Mouse (Mus musculus): ENCODE data around the gene Atad2b. TPM values are rescaled to one million over a fixed set of nuclear protein-coding genes. Genes with fewer than 3 reads are reported as not detected.
"Not testable (repeated sequence)": the region's sequence is repeated elsewhere in the genome, so short reads cannot be mapped to it uniquely, and the experiment has no call there.

Atad2b gene
- polyA plus RNA-seq, 1 experiment, result 8.7 TPM

DNA sequence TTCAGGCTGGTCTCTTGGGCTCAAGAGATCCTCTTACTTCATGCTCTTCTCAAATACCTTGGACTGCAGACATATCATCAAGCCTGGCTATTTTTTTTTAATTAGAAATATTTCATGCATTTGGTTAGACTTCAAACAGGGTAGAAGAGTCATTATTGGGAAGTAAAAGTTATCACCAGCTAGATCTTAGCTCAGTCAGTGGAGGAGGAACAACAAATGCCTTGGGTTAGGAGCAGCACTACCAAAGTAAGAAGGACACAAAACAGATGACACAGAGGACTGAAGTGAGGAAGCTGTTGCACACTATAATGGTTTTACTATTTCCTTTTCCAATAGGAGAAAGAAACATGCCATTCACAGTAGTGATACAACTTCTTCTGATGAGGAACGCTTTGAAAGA is 35.1 kb downstream of the Atad2b start:
- no peak for DNase-seq
- no peak for TF ChIP-seq CTCF (IDR thresholded peaks at IDR 0.05; ENCODE audit: insufficient read depth, low read length)
- no peak for TF ChIP-seq POLR2A (IDR thresholded peaks at IDR 0.05; ENCODE audit: borderline replicate concordance, extremely low read depth, low read depth, low read length)
- Histone ChIP-seq H3K4me1 (ENCODE audit: control insufficient read depth, insufficient read depth, low read length) (no peaks in the 10 kb centered on the region), H3K4me3 (replicated peaks; ENCODE audit: extremely low read depth, low read depth, low read length) (no peak overlapping the region)
- 94% methylated on average over 1 of the region's 1 CpGs for WGBS

DNA sequence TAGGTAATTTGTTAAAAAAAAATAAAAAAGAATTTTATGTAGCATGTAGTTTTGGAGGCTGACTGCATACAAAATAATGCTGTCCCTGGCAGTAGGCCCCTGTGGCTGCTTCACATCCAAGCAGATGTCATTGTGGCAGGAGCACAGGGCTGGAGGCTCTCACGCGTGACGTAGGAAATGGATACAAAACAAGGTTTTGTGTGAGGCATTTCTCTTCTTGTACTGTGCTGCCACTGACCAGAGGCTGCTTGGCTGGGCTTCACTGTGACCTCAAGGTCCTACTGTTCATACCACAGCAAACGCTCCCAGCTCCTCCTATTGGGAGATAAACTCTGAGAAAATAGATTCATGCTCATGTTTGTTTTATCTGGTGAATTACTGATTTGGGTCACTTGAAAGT is 36.0 kb downstream of the Atad2b start:
- TF ChIP-seq POLR2A (IDR thresholded peaks at IDR 0.05; ENCODE audit: borderline replicate concordance, extremely low read depth, low read depth, low read length) (no peak), CTCF (IDR thresholded peaks at IDR 0.05; ENCODE audit: insufficient read depth, low read length) (no peak)
- no peak for DNase-seq
- WGBS, result 85% methylated on average over 4 of the region's 4 CpGs
- H3K4me1 ChIP-seq (ENCODE audit: control insufficient read depth, insufficient read depth, low read length), result no peaks in the 10 kb centered on the region
- no peak overlapping the region for H3K4me3 ChIP-seq (replicated peaks; ENCODE audit: extremely low read depth, low read depth, low read length)

DNA sequence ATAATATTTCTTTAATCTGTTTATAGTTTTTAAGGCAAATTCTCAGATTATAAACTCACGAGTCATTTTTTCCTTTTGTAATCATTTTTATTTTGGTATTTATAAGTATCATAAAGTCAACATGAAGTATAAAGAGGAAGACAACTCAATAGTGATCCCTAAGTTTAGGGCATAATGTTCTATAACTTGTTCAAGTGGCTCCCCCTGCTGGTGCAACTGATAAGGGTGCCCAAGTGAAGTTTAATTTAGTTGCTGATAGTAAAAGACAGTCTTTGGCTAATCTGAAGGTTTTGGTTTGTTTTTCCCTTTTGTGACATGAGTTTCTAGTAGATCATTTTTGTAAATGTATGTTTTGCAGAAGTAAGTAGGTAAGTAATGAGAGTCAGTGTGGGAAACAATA is 55.8 kb downstream of the Atad2b start:
- peak; percentile 65 for DNase-seq
- no peaks in the 10 kb centered on the region for H3K4me1 ChIP-seq (ENCODE audit: control insufficient read depth, insufficient read depth, low read length)
- WGBS, result 24% methylated on average over 1 of the region's 1 CpGs
- H3K4me3 ChIP-seq (replicated peaks; ENCODE audit: extremely low read depth, low read depth, low read length), result no peak overlapping the region
- TF ChIP-seq POLR2A (IDR thresholded peaks at IDR 0.05; ENCODE audit: borderline replicate concordance, extremely low read depth, low read depth, low read length), result no peak
- 0 out of 2 replicates have a peak, but pooled peaks have one; percentile 1 for TF ChIP-seq CTCF (IDR thresholded peaks at IDR 0.05; ENCODE audit: insufficient read depth, low read length)

DNA sequence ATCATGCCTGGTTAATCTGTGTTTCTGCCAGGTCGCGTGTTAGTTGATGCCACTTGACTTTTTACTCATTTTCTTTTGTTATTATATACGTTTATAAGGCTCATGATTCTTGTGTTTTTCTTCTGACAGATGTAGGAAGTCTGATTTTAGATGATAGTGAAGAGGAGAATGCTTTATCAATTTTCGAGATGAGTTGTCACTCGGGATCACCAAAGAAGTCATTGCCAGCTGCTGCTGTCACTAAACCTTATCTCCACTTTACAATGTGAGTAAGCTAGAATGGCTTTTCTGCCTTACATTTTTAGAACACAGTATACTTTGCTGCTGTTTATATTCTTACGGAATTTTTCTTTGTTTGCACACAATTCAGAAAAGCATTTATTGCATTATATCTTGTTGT is 61.2 kb downstream of the Atad2b start:
- TF ChIP-seq CTCF (IDR thresholded peaks at IDR 0.05; ENCODE audit: insufficient read depth, low read length) (no peak), POLR2A (IDR thresholded peaks at IDR 0.05; ENCODE audit: borderline replicate concordance, extremely low read depth, low read depth, low read length) (no peak)
- Histone ChIP-seq H3K4me1 (ENCODE audit: control insufficient read depth, insufficient read depth, low read length) (no peaks in the 10 kb centered on the region), H3K4me3 (replicated peaks; ENCODE audit: extremely low read depth, low read depth, low read length) (no peak overlapping the region)
- DNase-seq, result no peak
- 76% methylated on average over 6 of the region's 6 CpGs for WGBS

DNA sequence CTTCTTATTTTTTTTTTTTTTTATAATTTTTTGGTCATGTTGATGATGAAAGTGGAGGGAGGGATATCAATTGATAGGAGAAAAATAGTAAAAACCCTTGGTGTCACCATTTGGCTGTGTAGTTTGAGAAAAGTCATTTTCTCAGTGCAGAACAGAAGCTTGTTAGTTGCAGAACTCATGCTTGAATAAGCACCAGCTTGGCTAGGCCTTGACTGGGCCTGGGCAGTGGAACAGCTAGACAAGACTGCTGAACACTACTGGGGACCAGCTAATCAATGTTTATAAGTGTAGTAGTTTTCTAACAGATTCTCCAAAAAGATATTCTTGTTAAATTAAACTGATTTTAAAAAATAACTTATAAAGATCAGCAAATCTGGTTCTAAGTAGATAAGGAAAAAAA is 79.8 kb downstream of the Atad2b start:
- DNase-seq, result no peak
- Histone ChIP-seq H3K4me3 (replicated peaks; ENCODE audit: extremely low read depth, low read depth, low read length) (no peak overlapping the region), H3K4me1 (ENCODE audit: control insufficient read depth, insufficient read depth, low read length) (no peaks in the 10 kb centered on the region)
- no peak for TF ChIP-seq POLR2A (IDR thresholded peaks at IDR 0.05; ENCODE audit: borderline replicate concordance, extremely low read depth, low read depth, low read length)
- TF ChIP-seq CTCF (IDR thresholded peaks at IDR 0.05; ENCODE audit: insufficient read depth, low read length), result no peak

DNA sequence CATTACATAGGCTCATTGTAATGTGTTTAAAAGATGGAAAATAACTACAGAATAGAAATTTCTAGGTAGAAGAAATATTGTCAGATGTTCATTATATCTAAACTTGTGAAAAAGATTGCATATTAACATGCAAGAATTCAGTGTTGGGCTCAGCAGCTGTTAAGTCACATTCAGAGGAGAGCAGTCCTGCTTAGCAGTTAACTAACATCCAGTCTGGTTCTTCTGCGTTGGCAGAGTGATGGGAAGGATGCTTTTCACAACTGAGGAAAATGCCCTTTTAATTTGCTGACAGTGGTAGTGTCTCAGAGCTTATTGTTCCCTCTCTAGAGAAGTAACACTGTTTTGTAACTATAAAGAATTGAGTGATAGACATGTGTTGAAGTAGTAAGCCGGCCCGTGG is 88.2 kb downstream of the Atad2b start:
- H3K4me1 ChIP-seq (ENCODE audit: control insufficient read depth, insufficient read depth, low read length), result no peaks in the 10 kb centered on the region
- WGBS, result 74% methylated on average over 3 of the region's 3 CpGs
- no peak overlapping the region for H3K4me3 ChIP-seq (replicated peaks; ENCODE audit: extremely low read depth, low read depth, low read length)
- DNase-seq, result no peak
- TF ChIP-seq POLR2A (IDR thresholded peaks at IDR 0.05; ENCODE audit: borderline replicate concordance, extremely low read depth, low read depth, low read length) (no peak), CTCF (IDR thresholded peaks at IDR 0.05; ENCODE audit: insufficient read depth, low read length) (no peak)

DNA sequence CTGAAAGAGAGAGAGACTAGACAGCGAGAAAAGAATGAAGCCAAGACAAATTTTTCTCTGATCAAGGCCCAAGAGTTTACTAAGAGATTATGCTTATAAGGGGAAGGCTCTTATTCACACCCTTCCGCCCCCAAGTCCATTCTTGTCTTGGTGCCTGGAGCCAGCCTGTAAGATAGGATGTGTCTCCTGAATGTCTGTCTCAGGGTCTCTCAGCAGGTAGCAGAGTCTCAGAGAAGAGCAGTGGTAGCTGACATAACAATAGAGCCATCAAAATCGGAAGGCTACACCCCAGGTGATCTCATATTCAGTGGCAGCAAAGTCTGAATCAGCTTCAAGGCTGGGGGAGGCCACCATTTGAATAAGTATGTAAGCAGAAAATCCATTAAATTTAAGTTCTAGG is 88.6 kb downstream of the Atad2b start:
- not testable (repeated sequence) for H3K4me1 ChIP-seq (ENCODE audit: control insufficient read depth, insufficient read depth, low read length); DNase-seq; H3K4me3 ChIP-seq (replicated peaks; ENCODE audit: extremely low read depth, low read depth, low read length)
- WGBS, result 79% methylated on average over 3 of the region's 3 CpGs

DNA sequence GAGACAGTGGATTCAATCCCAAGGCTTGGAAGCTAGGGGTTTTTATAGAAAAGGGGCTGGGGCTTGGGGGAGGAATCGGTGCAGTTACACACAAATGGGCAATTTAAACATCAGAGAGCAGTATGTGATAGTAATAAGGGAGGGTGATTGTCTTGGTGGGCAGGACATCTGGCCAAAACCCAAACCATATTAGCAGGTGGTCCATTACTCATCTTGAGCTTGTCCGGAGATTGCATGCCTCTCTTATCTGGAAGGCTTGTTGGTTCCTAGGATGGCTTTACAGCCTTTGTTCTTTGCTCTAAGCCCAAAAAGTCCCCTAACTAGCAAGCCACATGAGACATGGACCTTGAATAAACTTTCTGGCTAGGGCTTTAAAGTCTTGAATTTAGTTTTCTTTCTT is 91.5 kb downstream of the Atad2b start:
- not testable (repeated sequence) for H3K4me1 ChIP-seq (ENCODE audit: control insufficient read depth, insufficient read depth, low read length); DNase-seq; H3K4me3 ChIP-seq (replicated peaks; ENCODE audit: extremely low read depth, low read depth, low read length)
- 75% methylated on average over 2 of the region's 2 CpGs for WGBS

DNA sequence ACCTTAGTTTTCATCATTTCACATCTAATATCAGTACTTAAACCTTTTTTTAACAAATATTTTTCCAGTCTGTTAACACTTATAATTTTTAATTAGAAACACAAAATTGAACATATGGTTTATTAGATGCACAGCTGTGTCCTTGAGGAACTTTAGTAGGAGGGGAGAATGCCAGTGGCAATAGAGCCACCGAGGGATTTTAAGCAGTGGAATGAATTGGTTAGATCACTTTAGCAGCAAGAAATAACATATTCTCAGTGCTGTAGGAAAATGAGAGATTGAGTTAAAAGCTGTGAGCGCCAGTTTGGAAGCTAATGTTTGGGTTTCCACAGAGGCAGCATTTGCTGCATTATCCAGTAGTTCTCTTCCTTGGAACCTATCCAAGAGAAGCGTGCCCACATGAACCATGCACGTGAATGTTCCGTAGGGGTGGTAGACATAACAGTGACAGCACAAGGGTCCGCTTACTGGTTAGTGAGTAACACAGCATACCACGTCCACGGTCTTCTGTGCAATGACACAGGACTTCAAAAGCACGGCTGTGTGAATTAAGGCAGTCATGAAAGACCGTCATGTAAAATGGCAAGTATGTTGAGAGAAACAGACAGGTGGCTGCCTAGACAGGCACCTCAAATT is 108.2 kb downstream of the Atad2b start:
- Histone ChIP-seq H3K4me1 (ENCODE audit: control insufficient read depth, insufficient read depth, low read length) (no peaks in the 10 kb centered on the region), H3K4me3 (replicated peaks; ENCODE audit: extremely low read depth, low read depth, low read length) (no peak overlapping the region)
- WGBS, result 91% methylated on average over 10 of the region's 10 CpGs
- no peak for DNase-seq
- TF ChIP-seq POLR2A (IDR thresholded peaks at IDR 0.05; ENCODE audit: borderline replicate concordance, extremely low read depth, low read depth, low read length) (no peak), CTCF (IDR thresholded peaks at IDR 0.05; ENCODE audit: insufficient read depth, low read length) (no peak)

DNA sequence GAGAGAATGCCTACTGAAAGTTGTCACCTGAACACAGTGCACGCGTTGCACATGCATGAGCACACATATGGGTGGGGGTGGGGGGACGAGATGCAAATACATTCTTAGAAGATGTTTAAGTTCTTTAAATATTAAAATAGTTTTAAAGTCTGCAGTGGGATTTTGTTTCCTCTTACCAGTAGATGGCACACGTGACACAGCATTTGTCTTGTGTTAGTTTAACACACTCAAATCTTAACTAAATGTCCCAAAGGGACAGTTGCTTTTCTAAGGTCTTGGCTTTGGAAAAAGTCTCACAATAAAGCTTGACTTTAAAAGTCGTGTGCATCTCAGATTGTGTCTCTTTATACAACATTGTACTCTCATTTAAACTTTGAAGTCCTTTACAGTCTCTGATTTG is 111.9 kb downstream of the Atad2b start:
- no peak overlapping the region for H3K4me3 ChIP-seq (replicated peaks; ENCODE audit: extremely low read depth, low read depth, low read length)
- no peaks in the 10 kb centered on the region for H3K4me1 ChIP-seq (ENCODE audit: control insufficient read depth, insufficient read depth, low read length)
- TF ChIP-seq POLR2A (IDR thresholded peaks at IDR 0.05; ENCODE audit: borderline replicate concordance, extremely low read depth, low read depth, low read length) (no peak), CTCF (IDR thresholded peaks at IDR 0.05; ENCODE audit: insufficient read depth, low read length) (no peak)
- DNase-seq, result no peak
- 81% methylated on average over 5 of the region's 5 CpGs for WGBS

DNA sequence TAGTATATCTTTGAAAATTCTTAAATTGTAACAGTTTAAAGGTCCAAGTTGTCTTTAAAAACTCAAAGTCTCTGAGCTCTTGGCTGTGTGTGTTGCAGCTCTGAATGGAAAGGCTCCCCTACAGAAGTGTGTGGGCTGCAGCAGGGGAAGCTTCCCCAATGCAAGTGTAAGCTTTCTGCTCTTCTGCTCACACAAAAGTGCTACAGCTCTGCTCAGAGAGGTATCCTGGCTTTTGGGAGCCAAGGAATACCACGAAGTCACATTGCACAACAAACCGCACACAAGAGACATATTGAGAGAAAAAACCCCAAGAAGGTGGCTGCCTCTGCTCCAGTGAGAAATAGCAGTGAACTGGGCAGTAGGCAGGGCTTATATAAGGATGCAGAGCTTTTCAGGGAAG is 120.9 kb downstream of the Atad2b start:
- TF ChIP-seq POLR2A (IDR thresholded peaks at IDR 0.05; ENCODE audit: borderline replicate concordance, extremely low read depth, low read depth, low read length) (no peak), CTCF (IDR thresholded peaks at IDR 0.05; ENCODE audit: insufficient read depth, low read length) (no peak)
- DNase-seq, result no peak
- Histone ChIP-seq H3K4me1 (ENCODE audit: control insufficient read depth, insufficient read depth, low read length) (no peaks in the 10 kb centered on the region), H3K4me3 (replicated peaks; ENCODE audit: extremely low read depth, low read depth, low read length) (no peak overlapping the region)
- WGBS, result 95% methylated on average over 2 of the region's 2 CpGs

Measured in lung, adult 2 months (tissue).